Mouse (Mus musculus): ENCODE measurements around the gene Crtc3.

The Crtc3 gene

GRCm38 (mm10) chr7:80633635-80634034 is 55.0 kb downstream of the Crtc3 start:
- ChIA-PET CTCF (interaction anchor here in 2 of 4 experiments (0.6 to 1.2 kb wide), 2 partner anchors 224 to 247 kb away, joined by 3 to 9 read pairs; no protein-coding TSS in a partner anchor), POLR2A (interaction anchor here in 2 of 4 experiments (1.0 to 1.5 kb wide), 3 partner anchors 20 to 28 kb away, joined by 3 read pairs; no protein-coding TSS in a partner anchor)

- CTCF ChIA-PET, result no interaction called here
- POLR2A ChIA-PET, result interaction anchor here in 1 of 4 experiments (0.7 to 0.8 kb wide), 2 partner anchors 10 to 19 kb away, joined by 3 read pairs; no protein-coding TSS in a partner anchor
Measured at GRCm38 (mm10) chr7:80631993-80632392, 56.7 kb downstream of the Crtc3 start.

GRCm38 (mm10) chr7:80631405-80631804 is 57.3 kb downstream of the Crtc3 start:
- ChIA-PET POLR2A (no interaction called here), CTCF (interaction anchor here in 1 of 4 experiments (0.6 kb wide), 1 partner anchor 65 kb away, joined by 3 read pairs; no protein-coding TSS in a partner anchor)

- ChIA-PET POLR2A (interaction anchor here in 2 of 4 experiments (1.0 to 2.1 kb wide), 6 partner anchors 10 to 130 kb away, joined by 3 to 13 read pairs (median 4); partner anchors contain the start of gene Blm (in 1 of the 2)), CTCF (interaction anchor here in 2 of 4 experiments (0.6 to 0.7 kb wide), 3 partner anchors 74 to 1595 kb away, joined by 3 to 4 read pairs (median 4); no protein-coding TSS in a partner anchor)
Measured at GRCm38 (mm10) chr7:80629369-80629768, 59.3 kb downstream of the Crtc3 start.

- POLR2A ChIA-PET, result interaction anchor here in 3 of 4 experiments (0.7 to 2.1 kb wide), 10 partner anchors 11 to 232 kb away, joined by 3 to 13 read pairs (median 4); partner anchors contain the start of genes Blm (in 2 of the 3) and Zscan2 (in 1 of the 3)
- CTCF ChIA-PET, result interaction anchor here in 3 of 4 experiments (0.6 to 1.1 kb wide), 5 partner anchors 44 to 1596 kb away, joined by 3 to 4 read pairs (median 4); no protein-coding TSS in a partner anchor
Measured at GRCm38 (mm10) chr7:80628708-80629183, 59.9 kb downstream of the Crtc3 start.

- POLR2A ChIA-PET, result interaction anchor here in 1 of 4 experiments (1.0 kb wide), 2 partner anchors 25 to 200 kb away, joined by 3 read pairs; no protein-coding TSS in a partner anchor
- CTCF ChIA-PET, result interaction anchor here in 2 of 4 experiments (0.6 to 0.7 kb wide), 2 partner anchors 224 to 371 kb away, joined by 3 to 4 read pairs; no protein-coding TSS in a partner anchor
Measured at GRCm38 (mm10) chr7:80626943-80627342, 61.7 kb downstream of the Crtc3 start.

- POLR2A ChIA-PET, result no interaction called here
- CTCF ChIA-PET, result interaction anchor here in 1 of 4 experiments (0.6 kb wide), 1 partner anchor 10 kb away, joined by 3 read pairs; no protein-coding TSS in a partner anchor
Measured at GRCm38 (mm10) chr7:80625841-80626240, 62.8 kb downstream of the Crtc3 start.

- POLR2A ChIA-PET, result no interaction called here
- CTCF ChIA-PET, result interaction anchor here in 1 of 4 experiments (0.7 kb wide), 1 partner anchor 472 kb away, joined by 4 read pairs; no protein-coding TSS in a partner anchor
Measured at GRCm38 (mm10) chr7:80623276-80623675, 65.4 kb downstream of the Crtc3 start.

GRCm38 (mm10) chr7:80616096-80616495 is 72.6 kb downstream of the Crtc3 start:
- CTCF ChIA-PET, result no interaction called here
- POLR2A ChIA-PET, result interaction anchor here in 1 of 4 experiments (1.1 kb wide), 1 partner anchor 11 kb away, joined by 3 read pairs; no protein-coding TSS in a partner anchor

GRCm38 (mm10) chr7:80614042-80614441 is 74.6 kb downstream of the Crtc3 start:
- ChIA-PET CTCF (no interaction called here), POLR2A (interaction anchor here in 2 of 4 experiments (1.2 to 1.5 kb wide), 3 partner anchors 9 to 63 kb away, joined by 3 to 5 read pairs (median 4); no protein-coding TSS in a partner anchor)

GRCm38 (mm10) chr7:80612191-80612787 is 76.4 kb downstream of the Crtc3 start:
- ChIA-PET CTCF (no interaction called here), POLR2A (interaction anchor here in 1 of 4 experiments (0.7 to 1.1 kb wide), 2 partner anchors 221 to 521 kb away, joined by 4 to 5 read pairs; no protein-coding TSS in a partner anchor)

GRCm38 (mm10) chr7:80611646-80612045 is 77.0 kb downstream of the Crtc3 start:
- ChIA-PET CTCF (no interaction called here), POLR2A (interaction anchor here in 1 of 4 experiments (0.7 to 1.1 kb wide), 2 partner anchors 222 to 522 kb away, joined by 4 to 5 read pairs; no protein-coding TSS in a partner anchor)

- POLR2A ChIA-PET, result interaction anchor here in 1 of 4 experiments (0.6 kb wide), 1 partner anchor 253 kb away, joined by 3 read pairs; the partner anchor contains the start of gene Zscan2
- CTCF ChIA-PET, result interaction anchor here in 1 of 4 experiments (0.6 kb wide), 1 partner anchor 249 kb away, joined by 3 read pairs; no protein-coding TSS in a partner anchor
Measured at GRCm38 (mm10) chr7:80607503-80607902, 81.2 kb downstream of the Crtc3 start.

GRCm38 (mm10) chr7:80606435-80606834 is 82.2 kb downstream of the Crtc3 start:
- POLR2A ChIA-PET, result interaction anchor here in 2 of 4 experiments (0.6 to 2.4 kb wide), 5 partner anchors 11 to 102 kb away, joined by 3 to 6 read pairs (median 4); no protein-coding TSS in a partner anchor
- CTCF ChIA-PET, result interaction anchor here in 2 of 4 experiments (0.6 to 0.7 kb wide), 2 partner anchors 229 to 238 kb away, joined by 3 to 8 read pairs; no protein-coding TSS in a partner anchor

GRCm38 (mm10) chr7:80605557-80605930 is 83.1 kb downstream of the Crtc3 start:
- ChIA-PET CTCF (interaction anchor here in 2 of 4 experiments (0.6 to 1.4 kb wide), 3 partner anchors 78 to 298 kb away, joined by 3 to 4 read pairs (median 4); no protein-coding TSS in a partner anchor), POLR2A (interaction anchor here in 3 of 4 experiments (0.6 to 2.4 kb wide), 17 partner anchors 8 to 1314 kb away, joined by 3 to 10 read pairs (median 4); partner anchors contain the start of gene Crtc3 (in 1 of the 3))

GRCm38 (mm10) chr7:80604908-80605556 is 83.6 kb downstream of the Crtc3 start:
- ChIA-PET POLR2A (interaction anchor here in 3 of 4 experiments (0.6 to 2.4 kb wide), 16 partner anchors 9 to 565 kb away, joined by 3 to 6 read pairs (median 4); partner anchors contain the start of genes Blm (in 1 of the 3) and Crtc3 (in 1 of the 3)), CTCF (interaction anchor here in 2 of 4 experiments (0.6 to 1.4 kb wide), 5 partner anchors 69 to 714 kb away, joined by 3 to 6 read pairs (median 4); no protein-coding TSS in a partner anchor)

- CTCF ChIA-PET, result interaction anchor here in 2 of 4 experiments (0.5 to 0.6 kb wide), 2 partner anchors 219 to 251 kb away, joined by 3 to 5 read pairs; no protein-coding TSS in a partner anchor
Measured at GRCm38 (mm10) chr7:80602574-80602973, 86.1 kb downstream of the Crtc3 start.

GRCm38 (mm10) chr7:80598436-80598985 is 90.2 kb downstream of the Crtc3 start:
- POLR2A ChIA-PET, result no interaction called here
- CTCF ChIA-PET, result interaction anchor here in 1 of 4 experiments (0.6 kb wide), 1 partner anchor 143 kb away, joined by 3 read pairs; no protein-coding TSS in a partner anchor

More at GRCm38 (mm10) chr7:80602574-80602973, 86.1 kb downstream of the Crtc3 start:
- POLR2A ChIA-PET, result interaction anchor here in 1 of 4 experiments (0.5 kb wide), 1 partner anchor 58 kb away, joined by 3 read pairs; no protein-coding TSS in a partner anchor
